Mouse (Mus musculus): ENCODE measurements around the gene Kmt5a. TPM values are rescaled to one million over a fixed set of nuclear protein-coding genes. Genes with fewer than 3 reads are reported as not detected.
"Not testable (repeated sequence)": the region's sequence is repeated elsewhere in the genome, so short reads cannot be mapped to it uniquely, and the experiment has no call there.

Kmt5a gene
- polyA plus RNA-seq, 1 experiment from 2014 or later: 62.9 TPM

- WGBS: 43% methylated on average over 7 of the region's 7 CpGs
- Histone ChIP-seq H3K9ac (no peak overlapping the region), H3K27ac (peak overlapping the region; percentile 23; the same call in 1 of the 2 replicates), H3K9me3 (replicated peaks) (no peaks in the 10 kb centered on the region), H3K4me3 (no peak overlapping the region), H3K4me2 (replicated peaks) (no peak overlapping the region), H3K4me1 (peaks cover 14% of the 10 kb centered on the region), H3K27me3 (no peaks in the 10 kb centered on the region), H3K36me3 (peaks cover 37% of the 10 kb centered on the region)
- no peak for ATAC-seq (ENCODE audit: low FRiP score)
Observed at GRCm38 (mm10) chr5:124495547-124495946, 55.8 kb downstream of the Kmt5a start.

DNA sequence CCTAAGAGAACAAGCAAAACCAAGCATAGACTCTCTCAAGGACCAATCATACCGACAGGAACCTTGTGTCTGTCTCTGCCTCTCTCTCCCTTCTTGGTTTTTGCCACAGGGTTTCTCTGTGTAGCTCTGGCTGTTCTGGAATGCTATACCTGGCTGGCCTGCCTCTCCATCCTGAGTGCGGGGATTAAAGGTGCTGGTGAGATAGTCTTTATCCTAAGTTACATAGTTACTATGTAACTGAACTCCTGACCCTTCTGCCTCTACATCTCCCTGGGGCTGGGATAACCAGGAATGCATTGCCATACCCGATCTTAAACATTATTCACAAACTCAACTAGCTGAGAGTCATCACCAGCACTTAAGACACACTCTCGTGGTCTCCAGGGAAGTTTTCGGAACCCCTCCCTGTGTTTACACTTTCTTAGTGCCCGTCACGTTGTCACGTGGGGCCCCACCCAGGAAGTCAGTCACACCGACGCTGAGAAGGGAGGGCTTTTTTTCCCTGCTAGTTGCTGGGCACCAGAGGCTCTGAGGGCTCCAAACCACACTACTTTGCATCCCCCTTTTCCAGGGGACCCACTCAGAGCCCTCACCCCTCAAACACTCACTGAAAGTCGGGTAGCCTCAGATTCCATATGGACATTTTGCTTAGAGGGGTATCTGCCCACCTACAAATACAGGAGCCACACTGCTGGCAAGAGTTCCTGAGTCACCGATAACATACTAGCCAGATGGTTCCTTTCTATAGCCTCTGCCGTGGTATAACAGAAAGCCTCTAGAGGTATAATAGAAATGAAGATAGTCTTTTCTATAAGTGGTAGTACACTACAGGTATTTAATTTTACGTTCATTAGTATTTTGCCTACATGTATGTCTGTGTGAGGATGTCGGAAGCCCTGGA is 57.1 kb downstream of the Kmt5a start:
- WGBS: 75% methylated on average over 15 of the region's 15 CpGs
- Histone ChIP-seq H3K9me3 (replicated peaks) (no peaks in the 10 kb centered on the region), H3K4me1 (peaks cover 14% of the 10 kb centered on the region), H3K9ac (no peak overlapping the region), H3K36me3 (peaks cover 35% of the 10 kb centered on the region), H3K27ac (no peak overlapping the region), H3K27me3 (no peaks in the 10 kb centered on the region), H3K4me3 (no peak overlapping the region), H3K4me2 (replicated peaks) (no peak overlapping the region)
- no peak for ATAC-seq (ENCODE audit: low FRiP score)

DNA sequence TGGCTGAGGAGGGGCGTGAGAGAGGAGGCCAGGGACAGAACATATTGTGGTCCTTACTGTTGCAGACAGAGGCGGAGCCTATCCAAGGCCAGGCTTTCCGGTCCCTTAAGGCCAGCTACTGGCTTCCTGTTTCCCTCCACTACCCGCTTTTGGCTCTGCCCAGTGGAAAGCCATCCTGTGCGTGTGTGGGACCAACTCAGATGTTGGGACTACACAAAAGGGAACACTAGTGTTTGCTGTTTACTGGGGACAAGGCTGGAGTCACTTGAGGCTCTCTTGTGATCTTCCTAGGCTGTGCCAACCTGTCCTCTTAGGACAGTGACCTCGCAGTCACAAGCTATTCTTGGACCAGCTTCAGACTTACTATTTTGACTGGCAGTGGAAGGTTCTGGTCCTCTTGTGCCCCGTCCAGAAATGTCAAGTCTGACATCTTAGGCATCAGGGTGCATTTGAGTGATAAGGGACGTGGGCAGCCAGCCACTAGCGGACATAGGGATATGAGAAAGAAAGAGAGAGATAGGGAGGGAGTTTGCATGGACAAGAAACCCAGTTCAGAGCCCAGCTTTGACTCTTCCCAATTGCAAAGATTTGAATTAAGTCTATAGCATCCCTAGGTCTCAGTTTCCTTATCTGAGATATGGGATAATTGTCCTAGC is 58.6 kb downstream of the Kmt5a start:
- H3K9me3 ChIP-seq (replicated peaks): no peaks in the 10 kb centered on the region
- peaks cover 14% of the 10 kb centered on the region for H3K4me1 ChIP-seq
- no peaks in the 10 kb centered on the region for H3K27me3 ChIP-seq
- H3K4me2 ChIP-seq (replicated peaks): no peak overlapping the region
- 73% methylated on average over 9 of the region's 9 CpGs for WGBS
- H3K9ac ChIP-seq: no peak overlapping the region
- H3K36me3 ChIP-seq: peaks cover 25% of the 10 kb centered on the region
- H3K27ac ChIP-seq: no peak overlapping the region
- ATAC-seq (ENCODE audit: low FRiP score): no peak
- no peak overlapping the region for H3K4me3 ChIP-seq

GRCm38 (mm10) chr5:124499001-124499400 is 59.3 kb downstream of the Kmt5a start:
- Histone ChIP-seq H3K9ac (no peak overlapping the region), H3K4me1 (peaks cover 14% of the 10 kb centered on the region), H3K27ac (no peak overlapping the region), H3K4me3 (no peak overlapping the region), H3K9me3 (replicated peaks) (no peaks in the 10 kb centered on the region), H3K36me3 (peaks cover 25% of the 10 kb centered on the region), H3K27me3 (no peaks in the 10 kb centered on the region), H3K4me2 (replicated peaks) (no peak overlapping the region)
- 20% methylated on average over 5 of the region's 5 CpGs for WGBS
- no peak for ATAC-seq (ENCODE audit: low FRiP score)

GRCm38 (mm10) chr5:124500037-124500436 is 60.3 kb downstream of the Kmt5a start:
- not testable (repeated sequence) for ATAC-seq (ENCODE audit: low FRiP score); H3K27ac ChIP-seq; H3K4me3 ChIP-seq; H3K27me3 ChIP-seq; H3K9ac ChIP-seq; H3K9me3 ChIP-seq (replicated peaks); H3K4me2 ChIP-seq (replicated peaks)
- peaks cover 23% of the 10 kb centered on the region for H3K36me3 ChIP-seq
- WGBS: 93% methylated on average over 3 of the region's 4 CpGs
- H3K4me1 ChIP-seq: peaks cover 14% of the 10 kb centered on the region

DNA sequence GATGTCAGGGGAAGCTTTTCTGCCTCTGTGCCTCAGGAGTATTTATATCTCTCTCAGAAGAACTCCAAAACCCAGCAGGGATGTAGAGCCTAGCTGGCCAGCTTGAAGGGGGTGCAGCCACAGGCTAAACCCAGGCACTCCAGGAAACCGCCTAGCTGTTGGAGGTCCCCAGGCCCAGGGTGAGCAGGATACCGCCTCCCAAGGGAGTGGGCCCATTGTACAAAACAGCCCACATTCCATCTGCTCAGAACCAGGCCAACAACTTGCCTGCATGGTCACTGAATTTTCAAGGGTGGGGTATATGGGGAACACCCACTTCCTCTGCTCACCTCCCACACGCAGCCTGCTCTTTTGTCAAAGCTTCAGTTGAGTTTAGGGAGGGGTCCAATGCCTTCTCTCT is 60.8 kb downstream of the Kmt5a start:
- no peak for ATAC-seq (ENCODE audit: low FRiP score)
- H3K27ac ChIP-seq: no peak overlapping the region
- peaks cover 11% of the 10 kb centered on the region for H3K4me1 ChIP-seq
- no peak overlapping the region for H3K4me2 ChIP-seq (replicated peaks)
- no peaks in the 10 kb centered on the region for H3K9me3 ChIP-seq (replicated peaks)
- WGBS: 98% methylated on average over 3 of the region's 3 CpGs
- H3K9ac ChIP-seq: no peak overlapping the region
- H3K4me3 ChIP-seq: no peak overlapping the region
- peaks cover 22% of the 10 kb centered on the region for H3K36me3 ChIP-seq
- H3K27me3 ChIP-seq: no peaks in the 10 kb centered on the region

GRCm38 (mm10) chr5:124501541-124501940 is 61.8 kb downstream of the Kmt5a start:
- Histone ChIP-seq H3K4me1 (peaks cover 3% of the 10 kb centered on the region; the same call in 1 of the 2 replicates), H3K27me3 (no peaks in the 10 kb centered on the region), H3K4me2 (replicated peaks) (no peak overlapping the region), H3K9me3 (replicated peaks) (no peaks in the 10 kb centered on the region), H3K27ac (no peak overlapping the region), H3K36me3 (peaks cover 21% of the 10 kb centered on the region), H3K9ac (no peak overlapping the region), H3K4me3 (no peak overlapping the region)
- WGBS: 94% methylated on average over 10 of the region's 10 CpGs
- no peak for ATAC-seq (ENCODE audit: low FRiP score)

GRCm38 (mm10) chr5:124503742-124504141 is 64.0 kb downstream of the Kmt5a start:
- Histone ChIP-seq H3K4me1 (peaks cover 6% of the 10 kb centered on the region; the same call in 1 of the 2 replicates), H3K4me3 (no peak overlapping the region), H3K4me2 (replicated peaks) (no peak overlapping the region), H3K9ac (no peak overlapping the region; the same call in 1 of the 2 replicates), H3K27ac (no peak overlapping the region), H3K36me3 (peaks cover 29% of the 10 kb centered on the region), H3K27me3 (no peaks in the 10 kb centered on the region), H3K9me3 (replicated peaks) (no peaks in the 10 kb centered on the region)
- WGBS: 65% methylated on average over 14 of the region's 14 CpGs
- no peak for ATAC-seq (ENCODE audit: low FRiP score)

GRCm38 (mm10) chr5:124505235-124505634 is 65.5 kb downstream of the Kmt5a start:
- WGBS: 93% methylated on average over 4 of the region's 4 CpGs

DNA sequence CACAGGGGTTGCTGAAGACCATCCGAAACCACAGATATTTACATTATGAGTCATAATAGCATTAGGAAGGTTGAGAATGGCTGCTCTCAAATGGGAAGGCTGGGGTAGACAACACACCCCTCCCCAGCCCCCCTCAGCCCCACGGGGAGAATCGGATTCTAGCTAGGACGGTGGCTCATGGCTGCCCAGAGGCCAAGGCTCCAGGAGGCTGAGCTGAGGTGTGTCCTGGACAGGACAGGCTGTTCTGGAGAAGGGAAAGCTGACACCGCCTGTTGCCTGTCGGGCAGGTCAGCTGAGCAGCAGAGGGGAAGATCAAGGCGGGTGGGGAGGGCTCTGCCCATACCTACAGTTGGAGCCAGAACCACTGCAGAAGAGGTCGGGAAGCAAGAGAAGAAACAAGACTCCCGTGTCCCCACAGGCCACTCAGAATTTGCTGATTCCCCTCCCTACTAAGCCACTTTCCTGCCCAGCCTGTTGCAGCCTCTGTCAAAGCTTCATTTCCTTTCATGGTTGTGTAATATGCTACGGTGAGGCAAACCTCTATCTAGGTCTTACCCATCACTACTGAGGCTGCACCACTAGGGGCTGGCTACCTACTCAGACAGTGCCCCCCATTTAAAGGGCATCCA is 67.1 kb downstream of the Kmt5a start:
- H3K9ac ChIP-seq: no peak overlapping the region
- H3K4me3 ChIP-seq: no peak overlapping the region
- H3K4me1 ChIP-seq: 0 out of 2 replicates have a peak, but pooled peaks cover 3% of the 10 kb centered on the region
- H3K4me2 ChIP-seq (replicated peaks): no peak overlapping the region
- no peaks in the 10 kb centered on the region for H3K27me3 ChIP-seq
- WGBS: 66% methylated on average over 10 of the region's 10 CpGs
- no peaks in the 10 kb centered on the region for H3K9me3 ChIP-seq (replicated peaks)
- peaks cover 32% of the 10 kb centered on the region for H3K36me3 ChIP-seq
- no peak overlapping the region for H3K27ac ChIP-seq
- ATAC-seq (ENCODE audit: low FRiP score): no peak

More at GRCm38 (mm10) chr5:124505235-124505634, 65.5 kb downstream of the Kmt5a start:
- Histone ChIP-seq H3K27ac (no peak overlapping the region), H3K36me3 (peaks cover 33% of the 10 kb centered on the region), H3K4me2 (replicated peaks) (no peak overlapping the region), H3K4me1 (0 out of 2 replicates have a peak, but pooled peaks cover 3% of the 10 kb centered on the region), H3K27me3 (no peaks in the 10 kb centered on the region), H3K4me3 (no peak overlapping the region), H3K9ac (no peak overlapping the region), H3K9me3 (replicated peaks) (no peaks in the 10 kb centered on the region)
- ATAC-seq (ENCODE audit: low FRiP score): no peak

- Histone ChIP-seq H3K9me3 (replicated peaks) (no peaks in the 10 kb centered on the region), H3K36me3 (peaks cover 37% of the 10 kb centered on the region), H3K27me3 (no peaks in the 10 kb centered on the region), H3K27ac (no peak overlapping the region), H3K4me2 (replicated peaks) (no peak overlapping the region), H3K4me3 (no peak overlapping the region), H3K4me1 (0 out of 2 replicates have a peak, but pooled peaks cover 3% of the 10 kb centered on the region), H3K9ac (no peak overlapping the region)
- no peak for ATAC-seq (ENCODE audit: low FRiP score)
- WGBS: 93% methylated on average over 6 of the region's 6 CpGs
Observed at GRCm38 (mm10) chr5:124509200-124509599, 69.5 kb downstream of the Kmt5a start.

DNA sequence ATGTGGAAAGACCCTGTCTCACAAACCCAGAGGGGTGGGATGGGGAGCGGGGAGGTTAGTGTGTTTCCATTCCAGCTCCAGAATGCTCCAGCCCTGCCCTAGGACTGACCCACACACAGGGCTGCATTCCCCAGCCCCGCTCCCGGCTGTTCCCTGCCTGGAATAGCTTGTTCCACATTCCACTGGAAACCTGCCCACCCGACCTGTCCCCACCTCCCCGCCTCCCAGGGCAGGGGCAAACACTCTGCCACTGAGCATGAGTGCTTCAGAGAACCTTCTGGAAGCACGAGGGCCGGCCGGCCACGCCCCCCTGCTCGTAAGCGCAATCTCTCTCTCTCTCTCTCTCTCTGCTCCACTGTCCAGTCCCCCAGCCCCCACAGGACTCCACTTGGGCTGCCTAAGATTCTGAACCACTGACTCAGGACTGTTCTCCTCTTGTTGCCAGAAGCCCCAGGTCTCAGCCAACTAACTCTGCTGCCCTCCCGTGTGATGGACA is 70.1 kb downstream of the Kmt5a start:
- H3K27ac ChIP-seq: no peak overlapping the region
- no peak overlapping the region for H3K9ac ChIP-seq
- no peak for ATAC-seq (ENCODE audit: low FRiP score)
- no peak overlapping the region for H3K4me3 ChIP-seq
- WGBS: 79% methylated on average over 12 of the region's 12 CpGs
- peaks cover 39% of the 10 kb centered on the region for H3K36me3 ChIP-seq
- H3K27me3 ChIP-seq: no peaks in the 10 kb centered on the region
- no peak overlapping the region for H3K4me2 ChIP-seq (replicated peaks)
- H3K4me1 ChIP-seq: 0 out of 2 replicates have a peak, but pooled peaks cover 3% of the 10 kb centered on the region
- no peaks in the 10 kb centered on the region for H3K9me3 ChIP-seq (replicated peaks)

Measured in hindbrain, embryonic 12.5 days (tissue).